Mouse (Mus musculus) CH12.LX (cell line): Measurements from ENCODE around the gene Dda1. TPM values are rescaled to one million over a fixed set of nuclear protein-coding genes. Genes with fewer than 3 reads are reported as not detected.

Experiments
- DNase-seq: peaks from one replicate; pipeline ENCODE4 v3.0.0-alpha.2; 2013; ENCODE audit errors: extremely low read depth
- H3K27ac ChIP-seq: 2 replicates; pipeline ENCODE4 v1.5.1; 2012; ENCODE audit warnings: low read depth, mild to moderate bottlenecking, control low read depth, moderate library complexity; ENCODE audit not compliant: insufficient read depth
- H3K27me3 ChIP-seq: replicated peaks from 2 replicates; pipeline ENCODE3; 2012; ENCODE audit warnings: inconsistent platforms
- H3K36me3 ChIP-seq, 2 experiments: replicated peaks in 1 of 2; 2 replicates each; pipeline versions ENCODE3 to v1.6.1; 2012; ENCODE audit warnings: inconsistent platforms in 1 of 2, low read length in 1 of 2, mild to moderate bottlenecking in 1 of 2, mixed read lengths in 1 of 2, moderate library complexity in 1 of 2; ENCODE audit not compliant: control insufficient read depth in 1 of 2, insufficient read depth in 1 of 2
- H3K4me1 ChIP-seq, 2 experiments: 2 replicates each; pipeline ENCODE4 v1.6.1; 2012; ENCODE audit warnings: inconsistent platforms in 1 of 2, moderate library complexity in 1 of 2; ENCODE audit not compliant: insufficient read depth in 2 of 2, control insufficient read depth in 1 of 2
- H3K4me2 ChIP-seq: 2 replicates; pipeline ENCODE4 v1.6.1; 2012; ENCODE audit warnings: low read depth, mild to moderate bottlenecking, control low read depth; ENCODE audit not compliant: poor library complexity, insufficient read depth, severe bottlenecking
- H3K4me3 ChIP-seq, 3 experiments: fragments of 150-350 bp in 1 of 3; sonication (generic) in 1 of 3; replicated peaks in 1 of 3; 2 replicates each; pipeline versions ENCODE3 to v1.5.1; 2011 to 2012; ENCODE audit warnings: low read depth in 2 of 3, low read length in 2 of 3, mild to moderate bottlenecking in 2 of 3, moderate library complexity in 2 of 3, control low read depth in 1 of 3, improper control_type of control experiment in 1 of 3, inconsistent platforms in 1 of 3, mixed read lengths in 1 of 3; ENCODE audit not compliant: poor library complexity in 1 of 3
- H3K79me2 ChIP-seq: replicated peaks from 2 replicates; pipeline ENCODE4 v1.6.1; 2012; ENCODE audit warnings: mild to moderate bottlenecking, moderate library complexity; ENCODE audit not compliant: control insufficient read depth, poor library complexity, insufficient read depth, severe bottlenecking; ENCODE audit errors: extremely low read depth
- H3K9ac ChIP-seq: 2 replicates; pipeline ENCODE4 v1.6.1; 2012; ENCODE audit warnings: low read depth, mild to moderate bottlenecking, control low read depth, moderate library complexity; ENCODE audit not compliant: insufficient read depth
- H3K9me3 ChIP-seq: replicated peaks from 2 replicates; pipeline ENCODE3; 2012; ENCODE audit warnings: low read length, inconsistent platforms, mixed read lengths
- BHLHE40 ChIP-seq: IDR thresholded peaks from 2 replicates; pipeline ENCODE4 v1.6.1; 2011; ENCODE audit warnings: mild to moderate bottlenecking, low read depth, low read length, improper control_type of control experiment
- CHD2 ChIP-seq: IDR thresholded peaks from 2 replicates; pipeline ENCODE4 v1.6.1; 2011; ENCODE audit warnings: low read length, improper control_type of control experiment
- IRF4 ChIP-seq: IDR thresholded peaks from 2 replicates; pipeline ENCODE4 v1.6.1; 2014; ENCODE audit warnings: low read depth, mild to moderate bottlenecking, inconsistent platforms, low read length, improper control_type of control experiment
- MAFK ChIP-seq: IDR thresholded peaks from 2 replicates; pipeline ENCODE4 v1.6.1; 2011; ENCODE audit warnings: low read length, improper control_type of control experiment; ENCODE audit not compliant: insufficient replicate concordance
- MAZ ChIP-seq: IDR thresholded peaks from 2 replicates; pipeline ENCODE4 v1.6.1; 2012; ENCODE audit warnings: low read depth, mild to moderate bottlenecking, inconsistent platforms, low read length, improper control_type of control experiment, moderate library complexity
- MEF2A ChIP-seq: IDR thresholded peaks from 2 replicates; pipeline ENCODE4 v1.6.1; 2014; ENCODE audit warnings: low read depth, mild to moderate bottlenecking, inconsistent platforms, low read length, improper control_type of control experiment, borderline replicate concordance
- NRF1 ChIP-seq: IDR thresholded peaks from 2 replicates; pipeline ENCODE4 v1.6.1; 2014; ENCODE audit warnings: low read depth, mild to moderate bottlenecking, inconsistent platforms, low read length, improper control_type of control experiment, moderate library complexity
- POLR2AphosphoS2 ChIP-seq: IDR thresholded peaks from 2 replicates; pipeline ENCODE4 v1.6.1; 2011; ENCODE audit warnings: low read depth, low read length, improper control_type of control experiment
- SIN3A ChIP-seq: IDR thresholded peaks from 2 replicates; pipeline ENCODE4 v1.6.1; 2012; ENCODE audit warnings: low read length, improper control_type of control experiment, inconsistent platforms
- TBP ChIP-seq: conservative IDR thresholded peaks from 2 replicates; pipeline ENCODE4 v1.6.1; 2011; ENCODE audit warnings: low read depth, low read length, improper control_type of control experiment
- TCF12 ChIP-seq: IDR thresholded peaks from 2 replicates; pipeline ENCODE4 v1.6.1; 2014; ENCODE audit warnings: low read depth, mild to moderate bottlenecking, inconsistent platforms, low read length, improper control_type of control experiment
- USF1 ChIP-seq: IDR thresholded peaks from 2 replicates; pipeline ENCODE4 v1.6.1; 2014; ENCODE audit warnings: low read depth, mild to moderate bottlenecking, inconsistent platforms, low read length, improper control_type of control experiment
- USF2 ChIP-seq: conservative IDR thresholded peaks from 2 replicates; pipeline ENCODE4 v1.6.1; 2011; ENCODE audit warnings: low read depth, low read length, improper control_type of control experiment
- ZC3H11A ChIP-seq: IDR thresholded peaks from 2 replicates; pipeline ENCODE4 v1.6.1; 2012; ENCODE audit warnings: low read depth, mild to moderate bottlenecking, inconsistent platforms, low read length, improper control_type of control experiment
- ZMIZ1 ChIP-seq: IDR thresholded peaks from 2 replicates; pipeline ENCODE4 v1.6.1; 2012; ENCODE audit warnings: low read depth, mild to moderate bottlenecking, inconsistent platforms, low read length, improper control_type of control experiment
- ZNF384 ChIP-seq: IDR thresholded peaks from 2 replicates; pipeline ENCODE4 v1.6.1; 2012; ENCODE audit warnings: low read depth, low read length, improper control_type of control experiment, inconsistent platforms
- dilution Hi-C: fragments of 300-500 bp; cut with MboI; formaldehyde crosslinking; loops from 2 replicates; pipeline ENCODE4 v1.14.3; 2020; ENCODE audit warnings: low sequenced_read_pairs; ENCODE audit not compliant: extremely low pct_unique_long_range_greater_than_20kb, extremely low pct_ligation_motif_present
- in situ Hi-C: fragments of 300-500 bp; cut with MboI; formaldehyde crosslinking; loops from 3 replicates; pipeline ENCODE4 v1.14.3; 2019; ENCODE audit warnings: low sequenced_read_pairs, low pct_ligation_motif_present, low pct_unique_long_range_greater_than_20kb, mixed read lengths
- polyA plus RNA-seq: library from polyadenylated mRNA; unstranded; fragments of >175 nt; gene quantifications from 2 replicates; pipeline ENCODE4 v1.2.1, GENCODE M21; 2012; ENCODE audit warnings: low read depth; ENCODE audit not compliant: insufficient read length
- total RNA-seq, 2 experiments: library from RNA; depleted of rRNA; stranded (reverse); fragments of 300-350 nt in 1 of 2; fragments of >200 nt in 1 of 2; gene quantifications; 2 replicates each; pipeline ENCODE4 v1.2.3; 2012 to 2014

Gene Dda1
- total and polyA plus RNA-seq, 3 experiments: 57.4 to 78.1 (median 59.3) TPM

DNA sequence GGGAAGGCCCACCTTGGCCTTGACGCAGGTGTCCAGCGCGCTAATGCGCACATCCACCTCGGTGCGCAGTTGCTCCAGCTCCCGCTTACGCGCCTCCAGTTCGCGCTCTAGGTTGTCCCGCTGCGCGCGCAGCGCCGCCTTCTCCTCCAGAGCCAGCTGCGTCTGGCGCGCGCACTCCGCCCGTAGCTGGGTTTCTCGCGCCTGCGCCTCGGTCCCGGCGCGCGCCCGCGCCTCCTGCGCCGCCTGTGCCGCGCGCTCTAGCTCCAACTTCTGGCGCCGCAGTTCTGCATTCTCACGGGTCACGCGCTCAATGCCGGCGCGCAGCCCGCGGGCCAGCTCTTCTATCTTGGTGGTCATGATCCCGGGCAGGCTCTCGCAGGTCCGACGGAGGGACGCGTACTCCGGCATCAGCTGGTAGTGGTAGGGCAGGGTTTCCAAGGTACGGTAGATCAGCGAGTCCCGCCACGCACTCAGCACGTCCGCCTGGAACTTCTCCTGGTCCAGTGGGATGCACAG, 38.6 kb downstream of the Dda1 start:
- dilution Hi-C loops: no loop called here
- peak; percentile 44 for DNase-seq
- H3K27me3 ChIP-seq: peaks cover 67% of the 10 kb centered on the region
- H3K4me2 ChIP-seq: peak overlapping the region; percentile 24; the same call in 1 of the 2 replicates
- in situ Hi-C loops: loop anchor here (10.0 kb wide), 1 partner anchor 63 kb away; no protein-coding TSS in a partner anchor
- no peaks in the 10 kb centered on the region for H3K36me3 ChIP-seq
- no peak overlapping the region for H3K9ac ChIP-seq
- no peaks in the 10 kb centered on the region for H3K9me3 ChIP-seq
- H3K79me2 ChIP-seq: no peaks in the 10 kb centered on the region
- peaks cover 2 to 4% of the 10 kb centered on the region in 2 experiments; a peak in 3 of 4 replicates for H3K4me1 ChIP-seq
- H3K27ac ChIP-seq: no peak overlapping the region
- H3K4me3 ChIP-seq: peak overlapping the region in 1 of 3 experiments; percentile 5
- TF ChIP-seq NRF1 (peak; percentile 80), ZNF384 (no peak)

- peaks cover 0 to 2% of the 10 kb centered on the region in 2 experiments; a peak in 1 of 4 replicates for H3K4me1 ChIP-seq
- no peak for DNase-seq
- H3K4me2 ChIP-seq: no peak overlapping the region
- dilution Hi-C loops: no loop called here
- no peak overlapping the region for H3K9ac ChIP-seq
- TF ChIP-seq MEF2A (no peak), TCF12 (no peak), BHLHE40 (no peak), ZMIZ1 (no peak), USF2 (no peak), USF1 (no peak), SIN3A (no peak), ZC3H11A (no peak), CHD2 (no peak), MAFK (no peak), POLR2AphosphoS2 (no peak), IRF4 (no peak), TBP (no peak), MAZ (no peak), NRF1 (no peak)
- H3K4me3 ChIP-seq: no peak overlapping the region
- H3K27ac ChIP-seq: no peak overlapping the region
- H3K36me3 ChIP-seq: no peaks in the 10 kb centered on the region
- H3K79me2 ChIP-seq: no peaks in the 10 kb centered on the region
- no peaks in the 10 kb centered on the region for H3K9me3 ChIP-seq
- in situ Hi-C loops: loop anchor here (10.0 kb wide), 1 partner anchor 65 kb away; no protein-coding TSS in a partner anchor
- peaks cover 67% of the 10 kb centered on the region for H3K27me3 ChIP-seq
Measured at GRCm38 (mm10) chr8:71509316-71509715, 40.3 kb downstream of the Dda1 start.
